Mouse (Mus musculus) heart, postnatal 0 days (tissue): ENCODE results near the gene Tbc1d8b.

Source experiments
- CTCF ChIP-seq: IDR thresholded peaks from 2 replicates; pipeline ENCODE4 v1.5.1; 2016; ENCODE audit warnings: antibody characterized with exemption, control low read depth, low read depth
- EP300 ChIP-seq: IDR thresholded peaks from 2 replicates; pipeline ENCODE4 v1.6.1; 2016; ENCODE audit warnings: antibody characterized with exemption, low read depth

GRCm38 (mm10) chrX:139722350-139722749, 37.6 kb downstream of the Tbc1d8b start:
- TF ChIP-seq EP300 (no peak), CTCF (no peak)
